7 mouse cellular contexts compared by ENCODE assay signal in the genomic region with DNA sequence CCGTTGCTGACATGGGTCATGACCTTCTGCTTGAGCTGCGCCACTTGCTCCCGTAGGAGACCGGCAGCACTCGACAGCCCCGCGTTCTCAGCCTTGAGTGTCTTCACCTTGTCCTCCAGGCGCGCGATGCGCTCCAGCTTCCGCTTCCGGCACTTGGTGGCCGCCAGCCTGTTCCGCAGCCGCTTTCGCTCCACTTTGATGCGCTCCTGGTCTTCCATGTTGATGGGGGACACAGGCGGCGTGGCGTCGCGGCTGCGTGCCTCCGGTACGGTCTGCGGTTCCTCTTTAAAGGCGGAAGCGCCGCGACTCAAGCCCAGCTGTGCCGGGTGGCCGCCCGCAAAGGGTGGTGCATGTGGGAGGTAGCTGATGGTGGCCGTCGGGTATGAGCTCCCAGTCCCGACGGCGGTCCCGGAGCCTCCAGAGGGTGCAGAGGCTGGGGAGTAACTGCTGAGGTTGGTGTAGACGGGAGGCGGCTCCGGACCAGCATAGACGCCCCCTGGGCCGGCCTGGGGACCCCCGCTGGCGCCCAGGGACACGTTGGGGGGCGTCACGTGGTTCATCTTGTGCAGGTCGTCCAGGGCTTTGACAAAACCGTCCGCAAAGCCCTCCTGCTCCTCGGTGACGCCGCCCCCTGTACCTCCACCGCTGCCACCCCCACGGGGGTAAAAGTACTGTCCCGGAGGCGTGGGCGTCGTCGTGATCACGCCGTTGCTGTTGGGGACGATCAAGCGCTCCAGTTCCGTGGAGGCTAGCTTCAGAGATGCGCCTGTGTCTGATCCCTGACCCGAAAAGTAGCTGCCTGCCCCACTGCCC. TPM values are rescaled to one million over a fixed set of nuclear protein-coding genes. Genes with fewer than 3 reads are reported as not detected.
A peak's percentile ranks its signal among the peaks of the same experiment; 100 is the strongest.
DNase-seq lines count a peak whose midpoint lies in the region; ATAC-seq lines count a peak whose summit lies in the region.

No protein-coding gene starts in this region.

- intact Hi-C loops in left cerebral cortex, postnatal 25 days (cut with DNase I): loop anchor here (1.0 to 5.0 kb wide), 2 partner anchors 9 to 980 kb away; a partner anchor contains a TSS

- peak overlapping the region; percentile 99 for H3K4me2 ChIP-seq in hindbrain, embryonic 16.5 days (ENCODE audit: low read length)

- peak overlapping the region; percentile 66 for H3K9ac ChIP-seq in hindbrain, embryonic 16.5 days (ENCODE audit: low read depth, low read length)

- peaks cover 54% of the 10 kb centered on the region for H3K4me1 ChIP-seq in hindbrain, embryonic 16.5 days (ENCODE audit: control insufficient read depth, insufficient read depth, low read depth, low read length)
- peaks cover 71% of the 10 kb centered on the region for H3K4me1 ChIP-seq in megakaryocyte, embryonic 14.5 days

- H3K4me3 ChIP-seq in hindbrain, embryonic 16.5 days (ENCODE audit: low read length): peak overlapping the region; percentile 56
- H3K4me3 ChIP-seq in megakaryocyte, embryonic 14.5 days (replicated peaks): peak overlapping the region; percentile 100

- no peak for ATAC-seq in hindbrain, embryonic 16.5 days

- 1% methylated on average over 66 of the region's 70 CpGs for WGBS in hindbrain, embryonic 16.5 days

- peak; percentile 83 for DNase-seq in MN1 (ENCODE audit: low spot score)
- DNase-seq in c-Kit-positive CD71-positive TER-119-positive erythroid progenitor cells, embryonic 14.5 days (ENCODE audit: low spot score): peak; percentile 53
- peak; percentile 64 for DNase-seq in gastrocnemius, adult 18-20 months (ENCODE audit: low spot score)
- DNase-seq in left cerebral cortex, postnatal 25 days (ENCODE audit: low spot score in 2 of 2): peak; percentile 60 to 72
- peak; percentile 72 to 75 for DNase-seq in spleen, adult 18-20 months

- peaks cover 5% of the 10 kb centered on the region; the same call in 1 of the 2 replicates for H3K27me3 ChIP-seq in hindbrain, embryonic 16.5 days (replicated peaks; ENCODE audit: control insufficient read depth, insufficient read depth, low read length)
- no peaks in the 10 kb centered on the region for H3K27me3 ChIP-seq in megakaryocyte, embryonic 14.5 days (replicated peaks)

- H3K9me3 ChIP-seq in hindbrain, embryonic 16.5 days (ENCODE audit: control insufficient read depth, low read length): no peaks in the 10 kb centered on the region
- H3K9me3 ChIP-seq in megakaryocyte, embryonic 14.5 days: no peaks in the 10 kb centered on the region

- 0 out of 2 replicates have a peak, but pooled peaks cover 8% of the 10 kb centered on the region for H3K36me3 ChIP-seq in hindbrain, embryonic 16.5 days (ENCODE audit: control insufficient read depth, insufficient read depth, low read length)
- peaks cover 19% of the 10 kb centered on the region for H3K36me3 ChIP-seq in megakaryocyte, embryonic 14.5 days (replicated peaks; ENCODE audit: low read length)

- peak overlapping the region; percentile 57 for H3K27ac ChIP-seq in hindbrain, embryonic 16.5 days (ENCODE audit: low read depth, low read length)

RNA-seq across cellular contexts. Expression of a gene that starts 0.9 kb away (rescaled TPM):
- total RNA-seq in gastrocnemius, adult 18-20 months (2021): 10 to 100 TPM in 1 of 2 experiments, 1 to 10 TPM in 1; 9.4 to 12.5 TPM
- polyA plus RNA-seq in hindbrain, embryonic 16.5 days (2015; fragmentation: Nextera tagmentation; extraction: Ambion mirVana): 4.3 and 5.3 TPM in 2 replicates
- 10 to 100 TPM; 73.3 to 85.1 TPM for total RNA-seq in left cerebral cortex, postnatal 25 days (2021)
- 743 and 797 TPM in 2 replicates for polyA plus RNA-seq in megakaryocyte, embryonic 14.5 days (2012; ENCODE audit: insufficient read depth, low replicate concordance)

RNA-seq across cellular contexts. Expression of a gene that starts 8.1 kb away (rescaled TPM):
- total RNA-seq in gastrocnemius, adult 18-20 months (2021): 10 to 100 TPM; 21.1 to 21.7 TPM
- polyA plus RNA-seq in hindbrain, embryonic 16.5 days (2015; fragmentation: Nextera tagmentation; extraction: Ambion mirVana): 55.8 and 57.5 TPM in 2 replicates
- 10 to 100 TPM; 40.7 to 42.2 TPM for total RNA-seq in left cerebral cortex, postnatal 25 days (2021)
- 248 and 286 TPM in 2 replicates for polyA plus RNA-seq in megakaryocyte, embryonic 14.5 days (2012; ENCODE audit: insufficient read depth, low replicate concordance)

RNA-seq across cellular contexts. Expression of a gene that starts 8.3 kb away (rescaled TPM):
- total RNA-seq in gastrocnemius, adult 18-20 months (2021): 100 to 1,000 TPM; 193 to 200 TPM
- polyA plus RNA-seq in hindbrain, embryonic 16.5 days (2015; fragmentation: Nextera tagmentation; extraction: Ambion mirVana): 1,040 and 1,063 TPM in 2 replicates
- 100 to 1,000 TPM; 340 to 356 TPM for total RNA-seq in left cerebral cortex, postnatal 25 days (2021)
- polyA plus RNA-seq in megakaryocyte, embryonic 14.5 days (2012; ENCODE audit: insufficient read depth, low replicate concordance): 68.6 and 73.1 TPM in 2 replicates

RNA-seq across cellular contexts. Expression of a gene that starts 8.4 kb away (rescaled TPM):
- not detected for total RNA-seq in gastrocnemius, adult 18-20 months (2021)
- not detected in 2 replicates for polyA plus RNA-seq in hindbrain, embryonic 16.5 days (2015; fragmentation: Nextera tagmentation; extraction: Ambion mirVana)
- 1 to 10 TPM in 1 of 2 experiments, not detected in 1; 3.5 TPM for total RNA-seq in left cerebral cortex, postnatal 25 days (2021)
- not detected in 2 replicates for polyA plus RNA-seq in megakaryocyte, embryonic 14.5 days (2012; ENCODE audit: insufficient read depth, low replicate concordance)

RNA-seq across cellular contexts. Expression of a gene that starts 12.8 kb away (rescaled TPM):
- 1 to 10 TPM; 2.1 to 2.7 TPM for total RNA-seq in gastrocnemius, adult 18-20 months (2021)
- 37.9 and 39.6 TPM in 2 replicates for polyA plus RNA-seq in hindbrain, embryonic 16.5 days (2015; fragmentation: Nextera tagmentation; extraction: Ambion mirVana)
- total RNA-seq in left cerebral cortex, postnatal 25 days (2021): 1 to 10 TPM; 7.2 to 8.5 TPM
- 7.3 and 8.9 TPM in 2 replicates for polyA plus RNA-seq in megakaryocyte, embryonic 14.5 days (2012; ENCODE audit: insufficient read depth, low replicate concordance)

Comparison
In these comparisons a context has a peak if more than half of its experiments do, and no peak if none do; other contexts are left out.
1. RNA of a gene that starts 0.9 kb away (total RNA-seq): 73.3 to 85.1 TPM in left cerebral cortex, postnatal 25 days; 9.4 to 12.5 TPM in gastrocnemius, adult 18-20 months; every median in the first group is over 4 times any median in the second.
2. Peak in every context shown above with its lines, with median percentiles within 50 percentile points of each other: DNase-seq.